Mouse (Mus musculus) heart, embryonic 11.5 days (tissue): ENCODE results near the gene Det1. TPM values are rescaled to one million over a fixed set of nuclear protein-coding genes. Genes with fewer than 3 reads are reported as not detected.

Experiments used
- ATAC-seq: fragments of 200-750 bp; cut with Nextera tagmentation; replicated peaks from 2 replicates; pipeline ENCODE4 v1.8.0; 2017; ENCODE audit warnings: moderate library complexity; ENCODE audit not compliant: insufficient number of reproducible peaks, low FRiP score, low TSS enrichment
- H3K27ac ChIP-seq: fragments of 300-500 bp; sonication (generic); 2 replicates; pipeline ENCODE4 v1.5.1; 2014; ENCODE audit warnings: mild to moderate bottlenecking, low read depth, low read length
- H3K27me3 ChIP-seq: fragments of 300-500 bp; sonication (generic); 2 replicates; pipeline ENCODE4 v1.6.1; 2014; ENCODE audit warnings: mild to moderate bottlenecking, low read length, mixed read lengths; ENCODE audit not compliant: control insufficient read depth, insufficient read depth
- H3K36me3 ChIP-seq: fragments of 300-500 bp; sonication (generic); 2 replicates; pipeline ENCODE4 v1.6.1; 2014; ENCODE audit warnings: mild to moderate bottlenecking, low read length, moderate library complexity, mixed read lengths; ENCODE audit not compliant: control insufficient read depth, insufficient read depth
- H3K4me1 ChIP-seq: fragments of 300-500 bp; sonication (generic); 2 replicates; pipeline ENCODE4 v1.6.1; 2014; ENCODE audit warnings: low read length; ENCODE audit not compliant: control insufficient read depth, insufficient read depth
- H3K4me2 ChIP-seq: fragments of 300-500 bp; sonication (generic); 2 replicates; pipeline ENCODE4 v1.6.1; 2014; ENCODE audit warnings: mild to moderate bottlenecking, moderate library complexity
- H3K4me3 ChIP-seq: fragments of 300-500 bp; sonication (generic); 2 replicates; pipeline ENCODE4 v1.5.1; 2014; ENCODE audit warnings: low read depth, low read length
- H3K9ac ChIP-seq: fragments of 300-500 bp; sonication (generic); 2 replicates; pipeline ENCODE4 v1.6.1; 2014; ENCODE audit warnings: mild to moderate bottlenecking, low read depth, low read length, moderate library complexity
- H3K9me3 ChIP-seq: fragments of 300-500 bp; sonication (generic); replicated peaks from 2 replicates; pipeline ENCODE4 v1.6.1; 2016; ENCODE audit warnings: low read length; ENCODE audit not compliant: control insufficient read depth
- WGBS: fragments of 180-500 bp; shearing (Covaris S2); extraction: QIAGEN DNeasy Blood & Tissue Kit; methylation state at CpG from one replicate; pipeline ENCODE4 v1.1.7; 2014; ENCODE audit not compliant: insufficient replicate concordance; 5-methylcytosine and 5-hydroxymethylcytosine counted together
- polyA plus RNA-seq: library from polyadenylated mRNA; unstranded; fragments of >200 nt; fragmentation: Nextera tagmentation; extraction: Ambion mirVana; gene quantifications from 2 replicates; pipeline ENCODE4 v1.2.1, GENCODE M21; 2014

The Det1 gene
- polyA plus RNA-seq, 1 experiment from 2014 or later = 12.1 TPM

GRCm38 (mm10) chr7:78865212-78865949 lies 18.3 kb upstream of the Det1 start:
- Histone ChIP-seq H3K4me1 (no peaks in the 10 kb centered on the region), H3K36me3 (no peaks in the 10 kb centered on the region), H3K4me2 (no peak overlapping the region), H3K9ac (no peak overlapping the region), H3K27ac (no peak overlapping the region), H3K27me3 (no peaks in the 10 kb centered on the region), H3K4me3 (no peak overlapping the region), H3K9me3 (no peaks in the 10 kb centered on the region)
- WGBS = 39% methylated on average over 12 of the region's 12 CpGs
- ATAC-seq = no peak

- Histone ChIP-seq H3K27ac (no peak overlapping the region), H3K4me1 (no peaks in the 10 kb centered on the region), H3K9ac (no peak overlapping the region), H3K9me3 (no peaks in the 10 kb centered on the region), H3K4me2 (no peak overlapping the region), H3K27me3 (no peaks in the 10 kb centered on the region), H3K36me3 (no peaks in the 10 kb centered on the region), H3K4me3 (no peak overlapping the region)
- no peak for ATAC-seq
- 39% methylated on average over 4 of the region's 4 CpGs for WGBS
Observed at GRCm38 (mm10) chr7:78864446-78864802, 17.4 kb upstream of the Det1 start.

- H3K27ac ChIP-seq = no peak overlapping the region
- no peak for ATAC-seq
- no peak overlapping the region for H3K4me3 ChIP-seq
Observed at GRCm38 (mm10) chr7:78863796-78864445, 16.9 kb upstream of the Det1 start.

GRCm38 (mm10) chr7:78855044-78855655 lies 8.1 kb upstream of the Det1 start:
- Histone ChIP-seq H3K9ac (no peak overlapping the region), H3K27me3 (peaks cover 5% of the 10 kb centered on the region; the same call in 1 of the 2 replicates), H3K4me3 (no peak overlapping the region), H3K4me2 (no peak overlapping the region), H3K4me1 (no peaks in the 10 kb centered on the region), H3K9me3 (no peaks in the 10 kb centered on the region), H3K36me3 (no peaks in the 10 kb centered on the region), H3K27ac (no peak overlapping the region)
- ATAC-seq = no peak
- WGBS = 54% methylated on average over 5 of the region's 5 CpGs

More at GRCm38 (mm10) chr7:78863796-78864445, 16.9 kb upstream of the Det1 start:
- WGBS = 66% methylated on average over 7 of the region's 7 CpGs
- no peak overlapping the region for H3K4me2 ChIP-seq
- H3K4me1 ChIP-seq = no peaks in the 10 kb centered on the region
- H3K9me3 ChIP-seq = no peaks in the 10 kb centered on the region
- peaks cover 2% of the 10 kb centered on the region; the same call in 1 of the 2 replicates for H3K27me3 ChIP-seq
- no peak overlapping the region for H3K9ac ChIP-seq
- no peaks in the 10 kb centered on the region for H3K36me3 ChIP-seq

- 54% methylated on average over 4 of the region's 4 CpGs for WGBS
- Histone ChIP-seq H3K4me1 (no peaks in the 10 kb centered on the region), H3K4me3 (no peak overlapping the region), H3K27ac (no peak overlapping the region), H3K36me3 (no peaks in the 10 kb centered on the region), H3K4me2 (no peak overlapping the region), H3K27me3 (peaks cover 3% of the 10 kb centered on the region; the same call in 1 of the 2 replicates), H3K9me3 (no peaks in the 10 kb centered on the region), H3K9ac (no peak overlapping the region)
- no peak for ATAC-seq
Observed at GRCm38 (mm10) chr7:78854051-78854450, 7.0 kb upstream of the Det1 start.

DNA sequence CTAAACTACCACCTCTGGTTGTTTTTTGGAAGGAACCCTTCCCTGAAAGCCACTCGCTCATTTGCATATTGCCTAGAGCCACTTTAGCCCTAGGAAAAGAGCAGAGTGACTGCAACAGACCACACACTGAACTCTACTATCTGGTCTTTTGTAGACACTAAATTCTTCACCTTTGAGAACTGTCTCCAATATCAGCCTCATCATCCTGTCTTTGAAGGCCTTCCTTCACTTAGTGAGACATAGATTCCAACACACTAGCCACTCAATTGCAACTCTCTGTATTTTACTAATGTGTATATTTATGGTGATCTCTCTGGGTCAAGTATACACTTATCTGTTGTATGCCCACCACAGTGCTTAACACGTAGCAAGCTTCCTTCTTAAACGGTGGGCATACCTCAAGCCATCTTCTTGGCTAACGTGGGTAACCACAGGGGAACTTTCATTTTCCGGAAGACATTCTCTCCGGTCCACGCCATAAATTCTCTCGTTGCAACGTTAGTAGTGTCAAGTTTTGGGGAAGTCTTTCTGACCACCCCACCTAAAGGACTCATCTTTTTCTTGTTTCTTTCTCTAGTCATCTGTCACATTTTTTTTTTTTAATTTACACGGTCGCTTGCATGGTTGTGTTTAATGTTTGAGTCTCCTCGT lies 872 bp downstream of the Det1 start:
- H3K4me3 ChIP-seq = peak overlapping the region; percentile 88
- ATAC-seq = no peak
- peak overlapping the region; percentile 92 for H3K9ac ChIP-seq
- no peak overlapping the region for H3K27ac ChIP-seq
- H3K9me3 ChIP-seq = no peaks in the 10 kb centered on the region
- H3K36me3 ChIP-seq = peaks cover 12% of the 10 kb centered on the region
- H3K27me3 ChIP-seq = no peaks in the 10 kb centered on the region
- peaks cover 6% of the 10 kb centered on the region; the same call in 1 of the 2 replicates for H3K4me1 ChIP-seq
- H3K4me2 ChIP-seq = peak overlapping the region; percentile 65
- 33% methylated on average over 12 of the region's 12 CpGs for WGBS

- Histone ChIP-seq H3K36me3 (peaks cover 21% of the 10 kb centered on the region), H3K27me3 (no peaks in the 10 kb centered on the region), H3K4me2 (no peak overlapping the region), H3K27ac (no peak overlapping the region), H3K4me1 (peaks cover 6% of the 10 kb centered on the region; the same call in 1 of the 2 replicates), H3K4me3 (no peak overlapping the region), H3K9me3 (no peaks in the 10 kb centered on the region), H3K9ac (no peak overlapping the region)
- ATAC-seq = no peak
- 72% methylated on average over 5 of the region's 5 CpGs for WGBS
Observed at GRCm38 (mm10) chr7:78841601-78842000, 5.5 kb downstream of the Det1 start.

DNA sequence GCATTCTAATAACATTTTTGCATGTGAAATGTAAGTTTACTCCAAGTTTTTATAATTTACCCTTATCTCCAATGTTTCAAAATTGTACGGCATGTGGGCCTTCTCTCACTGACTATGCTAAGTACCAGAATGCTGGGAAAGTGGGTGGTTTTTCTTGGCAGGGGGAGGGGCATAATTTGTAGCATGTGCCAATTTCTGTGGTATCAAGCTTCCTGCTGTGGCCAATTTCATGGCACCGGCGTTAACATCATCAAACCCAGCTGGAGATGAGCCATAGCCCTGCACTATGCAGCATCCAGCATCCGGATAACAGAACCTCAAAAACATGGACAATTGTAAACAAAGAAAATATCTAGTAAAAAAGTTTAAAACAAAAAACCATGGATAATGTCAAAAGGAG lies 9.8 kb downstream of the Det1 start:
- no peak for ATAC-seq
- Histone ChIP-seq H3K9me3 (no peaks in the 10 kb centered on the region), H3K4me2 (no peak overlapping the region), H3K36me3 (peaks cover 9% of the 10 kb centered on the region), H3K4me3 (no peak overlapping the region), H3K4me1 (no peaks in the 10 kb centered on the region), H3K27me3 (no peaks in the 10 kb centered on the region), H3K9ac (no peak overlapping the region), H3K27ac (no peak overlapping the region)
- 91% methylated on average over 4 of the region's 4 CpGs for WGBS
